In the genomic region with DNA sequence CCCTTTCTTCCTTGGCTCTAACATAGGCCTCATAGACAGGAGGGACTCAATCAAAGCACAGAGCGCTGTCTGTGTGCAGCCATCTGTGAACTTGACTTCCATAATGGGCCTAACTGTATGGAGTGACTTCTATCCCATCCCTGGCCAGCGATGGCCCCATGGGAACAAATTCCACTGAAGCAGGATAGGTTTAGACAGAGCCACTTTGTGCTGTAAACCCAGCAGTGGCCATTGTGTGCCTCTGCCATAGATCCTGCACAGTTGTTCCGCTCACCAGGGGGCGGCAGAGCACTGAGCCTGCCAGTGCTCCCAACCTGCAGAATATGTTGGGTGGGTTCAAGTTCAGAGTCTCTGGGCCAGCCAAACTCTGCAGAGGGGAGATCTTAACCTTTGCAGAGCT, we compare ENCODE assay signal across 10 mouse cellular contexts. TPM values are rescaled to one million over a fixed set of nuclear protein-coding genes. Genes with fewer than 3 reads are reported as not detected.
DNase-seq lines count a peak whose midpoint lies in the region; ATAC-seq and TF ChIP-seq lines count a peak whose summit lies in the region.
"Had no signal": no experiment of that assay in that cellular context is flagged by ENCODE, and none has a peak within 500 bp of the region (broad histone marks: within the 10 kb centered on the region; RNA-seq: fewer than 3 reads in every experiment).

No protein-coding gene starts in this region.

- H3K4me3 ChIP-seq in heart, embryonic 12.5 days = no peak overlapping the region
- H3K4me3 ChIP-seq: embryonic facial prominence, embryonic 12.5 days had no signal

- no peak overlapping the region for H3K27ac ChIP-seq in heart, embryonic 12.5 days (ENCODE audit: poor library complexity, severe bottlenecking)
- H3K27ac ChIP-seq: embryonic facial prominence, embryonic 12.5 days had no signal

- peak; percentile 23 to 24 for DNase-seq in layer of hippocampus, postnatal 14 days (ENCODE audit: low spot score in 2 of 2)
- DNase-seq in layer of hippocampus, postnatal 36 days = no peak
- peak; percentile 65 for DNase-seq in ES-CJ7 (ENCODE audit: low read depth, low spot score)
- DNase-seq in brain, embryonic 14.5 days (ENCODE audit: low read depth) = peak; percentile 17
- peak; percentile 30 for DNase-seq in lung, postnatal 10 days

- H3K9me3 ChIP-seq in heart, embryonic 12.5 days (replicated peaks) = no peaks in the 10 kb centered on the region
- H3K9me3 ChIP-seq: embryonic facial prominence, embryonic 12.5 days had no signal

- ATAC-seq in erythroid progenitor cell, adult 5-6 weeks (replicated peaks; ENCODE audit: low FRiP score, poor library complexity, severe bottlenecking) = no peak
- no peak for ATAC-seq in heart, embryonic 12.5 days (ENCODE audit: insufficient number of reproducible peaks, low FRiP score)

- TF ChIP-seq POLR2A in brain, embryonic 14.5 days (IDR thresholded peaks at IDR 0.05; ENCODE audit: borderline replicate concordance, extremely low read depth, insufficient read depth, insufficient read length, poor library complexity, severe bottlenecking) = no peak

- H3K4me1 ChIP-seq in heart, embryonic 12.5 days (replicated peaks) = peaks cover 16% of the 10 kb centered on the region
- H3K4me1 ChIP-seq: embryonic facial prominence, embryonic 12.5 days had no signal

- peak; percentile 26; the same call in 1 of the 2 replicates for TF ChIP-seq CTCF in brain, embryonic 14.5 days (IDR thresholded peaks at IDR 0.05; ENCODE audit: borderline replicate concordance, extremely low read depth, insufficient read depth, insufficient read length)

- H3K27me3 ChIP-seq in heart, embryonic 12.5 days (replicated peaks) = no peaks in the 10 kb centered on the region
- H3K27me3 ChIP-seq: embryonic facial prominence, embryonic 12.5 days had no signal

- no peak overlapping the region for H3K4me2 ChIP-seq in heart, embryonic 12.5 days
- H3K4me2 ChIP-seq: embryonic facial prominence, embryonic 12.5 days had no signal

- peaks cover 77% of the 10 kb centered on the region for H3K36me3 ChIP-seq in heart, embryonic 12.5 days

- no peak overlapping the region for H3K9ac ChIP-seq in heart, embryonic 12.5 days
- H3K9ac ChIP-seq: embryonic facial prominence, embryonic 12.5 days had no signal

- WGBS in heart, embryonic 12.5 days = 85% methylated on average over 4 of the region's 4 CpGs

RNA-seq across cellular contexts. Expression of a gene that starts 43.8 kb away (rescaled TPM):
- 1 to 10 TPM in 1 of 2 experiments, under 1 TPM in 1; 0.60 to 1.4 TPM for total RNA-seq in layer of hippocampus, postnatal 14 days (2021)
- total RNA-seq in layer of hippocampus, postnatal 36 days (2021) = under 1 TPM; 0.58 to 0.75 TPM
- polyA plus RNA-seq in brain, embryonic 14.5 days (2012; rRNA removed) = 0.20 and 0.25 TPM in 2 replicates
- not detected in 2 replicates for total RNA-seq in erythroid progenitor cell, adult 5-6 weeks (2015; ENCODE audit: low replicate concordance)
- total RNA-seq in erythroid progenitor cell, adult 5-6 weeks (2017; ENCODE audit: low replicate concordance) = not detected in 2 replicates
- not detected in 2 replicates for polyA plus RNA-seq in heart, embryonic 12.5 days (2016; fragmentation: Nextera tagmentation; extraction: Ambion mirVana)
- total RNA-seq: neutrophil, adult 5-6 weeks had no signal
- polyA plus RNA-seq: embryonic facial prominence, embryonic 12.5 days had no signal

RNA-seq across cellular contexts. Expression of a gene that starts 51.4 kb away (rescaled TPM):
- not detected for total RNA-seq in layer of hippocampus, postnatal 14 days (2021)
- total RNA-seq in layer of hippocampus, postnatal 36 days (2021) = not detected
- polyA plus RNA-seq in brain, embryonic 14.5 days (2012; rRNA removed) = not detected in 2 replicates
- total RNA-seq in erythroid progenitor cell, adult 5-6 weeks (2015; ENCODE audit: low replicate concordance) = not detected in 2 replicates
- total RNA-seq in erythroid progenitor cell, adult 5-6 weeks (2017; ENCODE audit: low replicate concordance) = not detected in 2 replicates
- polyA plus RNA-seq in heart, embryonic 12.5 days (2016; fragmentation: Nextera tagmentation; extraction: Ambion mirVana) = 0.44 TPM in 1 of 2 replicates, not detected in the other
- total RNA-seq: layer of hippocampus, postnatal 25 days had no signal
- polyA plus RNA-seq: embryonic facial prominence, embryonic 12.5 days had no signal

Comparison
In these comparisons a context has a peak if more than half of its experiments do, and no peak if none do; other contexts are left out.
1. DNase-seq: peak in layer of hippocampus, postnatal 14 days (2 of 2), ES-CJ7 (single experiment), brain, embryonic 14.5 days (single experiment) and lung, postnatal 10 days (single experiment); none in layer of hippocampus, postnatal 36 days (0 of 2).